Mouse (Mus musculus): ENCODE data around the gene Atg16l2. TPM values are rescaled to one million over a fixed set of nuclear protein-coding genes. Genes with fewer than 3 reads are reported as not detected.

Atg16l2 gene
- polyA plus RNA-seq, 1 experiment, result 1.1 TPM

DNA sequence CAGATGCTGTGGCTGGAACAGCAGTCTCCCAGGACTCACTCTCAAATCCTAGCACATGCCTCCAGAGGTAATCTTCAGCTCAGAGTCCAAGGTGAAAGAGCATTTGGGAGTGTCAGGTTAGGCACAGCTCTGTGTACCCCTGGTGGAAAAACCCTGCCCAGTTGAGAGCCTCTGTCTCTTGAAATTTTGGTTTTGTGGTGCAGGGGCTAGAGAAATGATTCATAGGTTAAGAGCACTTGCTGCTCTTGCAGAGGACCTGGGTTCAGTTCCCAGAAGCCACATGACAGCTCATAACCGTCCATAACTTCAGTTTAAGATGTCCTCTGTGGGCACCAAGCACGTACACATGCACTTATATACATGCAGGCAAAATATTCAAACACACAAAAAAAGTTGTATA is 14.2 kb downstream of the Atg16l2 start:
- no peak for TF ChIP-seq GATA1 (IDR thresholded peaks at IDR 0.05; ENCODE audit: low read length)

DNA sequence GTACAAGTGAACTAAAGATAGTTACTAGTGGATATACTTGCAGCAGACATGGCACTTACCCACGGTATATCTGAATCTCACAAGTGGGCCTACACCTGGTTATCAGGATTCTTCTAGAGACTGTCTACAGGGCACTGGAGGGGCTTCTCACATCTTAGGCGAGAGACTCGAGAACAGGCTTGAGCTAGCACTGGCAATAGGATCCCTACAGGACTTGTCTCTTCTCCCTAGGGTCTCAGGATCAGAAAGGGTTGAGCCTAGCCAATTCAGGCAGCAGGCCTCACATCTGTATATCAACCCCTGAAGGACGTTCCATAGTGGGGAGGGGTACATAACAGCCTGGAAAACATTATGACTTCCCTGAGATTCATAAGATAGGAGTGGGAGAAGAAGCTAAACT is 15.2 kb downstream of the Atg16l2 start:
- TF ChIP-seq GATA1 (IDR thresholded peaks at IDR 0.05; ENCODE audit: low read length), result no peak

DNA sequence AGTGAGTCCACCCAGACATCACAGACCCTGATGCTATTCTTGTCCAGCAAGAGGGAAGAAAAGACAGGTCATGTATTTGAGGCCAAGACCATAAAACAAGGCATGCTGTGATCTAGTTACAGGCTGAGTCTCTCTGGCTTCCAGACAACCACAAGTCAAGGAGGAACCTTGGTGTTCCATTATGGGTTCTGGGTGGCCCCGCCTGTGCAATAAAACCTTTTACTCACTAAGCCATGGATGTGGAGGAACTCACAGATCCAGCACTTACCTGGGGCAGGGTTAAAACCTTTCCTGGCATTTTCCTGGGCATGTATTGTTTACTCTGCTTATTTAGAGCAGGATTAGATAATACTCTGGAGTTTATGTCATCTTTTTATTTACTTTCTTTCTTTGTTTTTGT is 17.5 kb downstream of the Atg16l2 start:
- TF ChIP-seq GATA1 (IDR thresholded peaks at IDR 0.05; ENCODE audit: low read length), result no peak

DNA sequence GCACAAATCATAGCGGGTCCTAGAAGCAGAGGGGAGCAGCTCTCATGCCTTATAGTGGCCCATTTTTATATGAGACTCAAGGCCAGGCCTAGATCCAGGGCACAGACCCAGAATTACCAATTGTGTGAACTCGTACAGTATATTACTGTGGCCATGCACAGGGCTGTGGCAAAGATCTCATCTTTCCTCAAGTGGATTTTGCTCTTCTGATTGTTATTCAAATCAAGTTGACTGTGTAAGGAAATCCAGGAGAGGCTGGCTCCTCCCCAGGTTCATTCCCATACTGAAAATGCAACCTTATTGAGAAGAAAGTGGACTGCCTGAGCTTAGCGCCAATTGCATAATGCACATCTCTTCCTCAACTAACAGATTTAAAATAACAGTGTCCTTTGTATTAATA is 19.3 kb downstream of the Atg16l2 start:
- no peak for TF ChIP-seq GATA1 (IDR thresholded peaks at IDR 0.05; ENCODE audit: low read length)

- no peak for TF ChIP-seq GATA1 (IDR thresholded peaks at IDR 0.05; ENCODE audit: low read length)
Observed at GRCm38 (mm10) chr7:101272466-101273160, 29.4 kb downstream of the Atg16l2 start.

- TF ChIP-seq GATA1 (IDR thresholded peaks at IDR 0.05; ENCODE audit: low read length), result no peak
Observed at GRCm38 (mm10) chr7:101271602-101272001, 30.4 kb downstream of the Atg16l2 start.

DNA sequence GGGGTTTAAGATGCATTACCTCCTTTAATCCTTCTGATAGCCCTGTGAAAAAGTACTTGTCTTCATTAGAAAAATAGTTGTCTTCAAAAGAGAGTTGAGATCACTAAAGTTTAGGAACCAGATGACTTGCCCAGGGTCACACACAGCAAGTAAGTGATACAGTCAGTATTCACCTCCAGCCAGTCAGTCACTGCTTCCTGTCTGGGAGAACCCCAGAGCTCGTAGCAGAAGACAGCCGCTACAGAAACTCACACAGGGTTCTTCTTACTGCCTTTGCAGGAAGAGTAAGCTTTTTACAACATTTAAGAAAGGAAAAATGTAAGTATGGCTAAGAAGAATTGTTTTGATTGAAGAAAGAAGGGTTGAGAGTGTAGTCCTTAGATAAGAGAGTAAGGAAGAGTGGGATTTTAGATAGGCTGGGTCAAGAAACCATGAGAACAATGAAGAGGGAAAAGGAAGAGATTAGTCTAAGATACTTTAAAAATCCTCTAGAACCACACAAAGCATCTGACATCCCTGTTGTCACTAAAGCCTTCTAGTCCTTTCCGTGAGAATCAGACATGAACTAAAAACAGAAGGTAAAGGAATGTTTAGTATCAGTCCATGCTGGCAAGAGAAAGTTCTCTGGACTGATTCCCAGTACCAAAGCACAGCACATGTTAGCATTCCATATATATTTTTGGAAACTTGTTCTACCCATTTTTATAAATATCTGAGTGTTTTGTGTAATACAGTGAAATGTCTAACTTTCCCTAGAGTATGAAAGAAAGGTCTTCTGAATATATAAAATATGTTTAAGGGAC is 34.4 kb downstream of the Atg16l2 start:
- no peak for TF ChIP-seq GATA1 (IDR thresholded peaks at IDR 0.05; ENCODE audit: low read length)

GRCm38 (mm10) chr7:101263511-101263910 is 38.5 kb downstream of the Atg16l2 start:
- TF ChIP-seq GATA1 (IDR thresholded peaks at IDR 0.05; ENCODE audit: low read length), result no peak

GRCm38 (mm10) chr7:101261941-101262546 is 40.0 kb downstream of the Atg16l2 start:
- TF ChIP-seq GATA1 (IDR thresholded peaks at IDR 0.05; ENCODE audit: low read length), result no peak

- no peak for TF ChIP-seq GATA1 (IDR thresholded peaks at IDR 0.05; ENCODE audit: low read length)
Observed at GRCm38 (mm10) chr7:101258482-101258881, 43.6 kb downstream of the Atg16l2 start.

DNA sequence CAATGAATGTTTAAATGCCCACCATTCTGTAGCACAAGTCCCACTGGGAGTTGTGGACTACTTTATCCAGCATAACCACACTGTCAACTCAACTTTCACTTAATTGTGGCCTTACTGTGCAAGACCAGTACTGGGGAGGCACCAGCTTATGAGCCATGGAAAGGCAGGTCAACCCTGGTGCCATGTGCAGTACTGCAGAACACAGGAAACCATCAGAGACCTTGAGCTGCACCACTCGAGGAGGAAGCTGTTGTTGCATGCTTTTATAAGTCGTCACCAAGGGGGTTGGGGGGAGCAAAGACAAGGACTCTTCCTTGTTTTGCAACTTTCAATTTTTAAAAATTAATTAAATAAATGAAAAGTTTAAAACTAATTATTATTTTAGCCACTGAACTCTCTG is 49.0 kb downstream of the Atg16l2 start:
- TF ChIP-seq GATA1 (IDR thresholded peaks at IDR 0.05; ENCODE audit: low read length), result no peak

- TF ChIP-seq GATA1 (IDR thresholded peaks at IDR 0.05; ENCODE audit: low read length), result no peak
Observed at GRCm38 (mm10) chr7:101249173-101249572, 52.9 kb downstream of the Atg16l2 start.

- TF ChIP-seq GATA1 (IDR thresholded peaks at IDR 0.05; ENCODE audit: low read length), result no peak
Observed at GRCm38 (mm10) chr7:101248760-101249159, 53.3 kb downstream of the Atg16l2 start.

DNA sequence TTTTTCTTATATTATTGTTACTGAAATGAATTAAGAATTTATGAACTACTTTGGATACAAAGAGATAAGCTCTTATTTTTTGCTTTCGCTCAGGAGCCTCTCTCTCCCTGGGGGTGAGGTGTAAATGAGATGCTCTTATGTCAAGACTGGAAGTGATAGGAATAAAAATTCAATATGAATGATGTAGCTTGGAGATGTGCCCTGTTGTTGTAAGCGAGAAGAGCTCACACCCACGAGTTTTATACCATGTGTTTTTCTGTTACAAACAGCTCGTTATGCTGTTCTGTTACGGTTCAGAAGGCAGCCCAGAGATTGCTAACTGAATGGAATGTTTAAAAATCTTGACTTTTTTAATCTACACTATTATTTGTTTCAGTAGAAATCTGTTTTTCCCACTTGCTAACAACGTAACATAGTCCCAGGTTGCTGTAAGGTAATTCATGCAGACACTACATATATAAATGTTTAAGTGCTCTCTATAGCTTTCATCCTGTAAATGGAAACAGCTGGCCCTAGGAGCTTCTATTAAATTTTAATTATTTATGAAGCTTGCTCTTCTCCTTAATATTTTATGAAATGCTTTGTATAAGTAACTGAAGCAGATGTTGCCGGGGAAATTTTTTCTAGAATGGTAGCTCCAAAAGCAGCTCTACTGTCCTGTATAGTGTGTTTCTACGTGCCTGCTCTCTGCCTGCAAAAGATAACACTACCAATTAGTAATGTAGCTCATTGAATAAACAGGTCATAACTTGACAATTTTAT is 65.2 kb downstream of the Atg16l2 start:
- TF ChIP-seq GATA1 (IDR thresholded peaks at IDR 0.05; ENCODE audit: low read length), result no peak

GRCm38 (mm10) chr7:101232716-101233115 is 69.3 kb downstream of the Atg16l2 start:
- TF ChIP-seq GATA1 (IDR thresholded peaks at IDR 0.05; ENCODE audit: low read length), result no peak

DNA sequence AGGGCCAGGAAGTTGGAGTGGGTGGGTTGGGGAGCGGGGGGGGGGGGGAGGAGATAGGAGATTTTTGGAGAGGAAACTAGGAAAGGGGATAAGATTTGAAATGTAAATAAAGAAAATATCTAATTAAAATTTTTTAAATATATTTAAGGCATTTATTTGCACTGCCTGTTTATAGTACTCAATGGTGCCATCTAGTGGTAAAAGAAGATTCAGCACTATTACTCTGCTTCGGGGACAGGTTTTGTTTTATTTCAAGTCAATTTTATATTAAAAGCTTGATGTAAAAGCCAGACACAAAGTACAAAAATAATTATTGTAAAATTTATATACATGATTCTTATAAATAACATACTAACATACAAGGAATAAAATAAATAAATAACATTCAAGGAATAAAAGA is 70.6 kb downstream of the Atg16l2 start:
- TF ChIP-seq GATA1 (IDR thresholded peaks at IDR 0.05; ENCODE audit: low read length), result no peak

Measured in G1E-ER4 (cell line).